Mouse (Mus musculus): ENCODE measurements around the gene Hoxc4. TPM values are rescaled to one million over a fixed set of nuclear protein-coding genes. Genes with fewer than 3 reads are reported as not detected.

Gene Hoxc4
- polyA plus RNA-seq, 1 experiment from 2014 or later: not detected

GRCm38 (mm10) chr15:103002821-103003448 lies 15.8 kb upstream of the Hoxc4 start:
- no peak for ATAC-seq

GRCm38 (mm10) chr15:103005308-103005707 lies 13.4 kb upstream of the Hoxc4 start:
- no peak overlapping the region for H3K4me3 ChIP-seq (ENCODE audit: low read depth, low read length)
- no peak overlapping the region for H3K4me2 ChIP-seq (ENCODE audit: low read length)
- H3K9ac ChIP-seq (ENCODE audit: low read length): no peak overlapping the region
- DNase-seq (ENCODE audit: low spot score): no peak
- ATAC-seq: no peak
- H3K36me3 ChIP-seq (ENCODE audit: control insufficient read depth, insufficient read depth, low read length): no peaks in the 10 kb centered on the region
- H3K9me3 ChIP-seq (replicated peaks; ENCODE audit: control insufficient read depth, low read length): no peaks in the 10 kb centered on the region
- no peaks in the 10 kb centered on the region for H3K4me1 ChIP-seq (ENCODE audit: control insufficient read depth, insufficient read depth, low read length)
- 1% methylated on average over 17 of the region's 17 CpGs for WGBS
- no peak overlapping the region for H3K27ac ChIP-seq (ENCODE audit: low read depth, low read length)
- peaks cover 100% of the 10 kb centered on the region for H3K27me3 ChIP-seq (replicated peaks; ENCODE audit: control insufficient read depth, insufficient read depth, low read length)

More at GRCm38 (mm10) chr15:103002821-103003448, 15.8 kb upstream of the Hoxc4 start:
- H3K9ac ChIP-seq (ENCODE audit: low read length): no peak overlapping the region
- H3K27me3 ChIP-seq (replicated peaks; ENCODE audit: control insufficient read depth, insufficient read depth, low read length): peaks cover 100% of the 10 kb centered on the region
- WGBS: 2% methylated on average over 13 of the region's 13 CpGs
- no peak overlapping the region for H3K27ac ChIP-seq (ENCODE audit: low read depth, low read length)
- no peak overlapping the region for H3K4me2 ChIP-seq (ENCODE audit: low read length)
- H3K9me3 ChIP-seq (replicated peaks; ENCODE audit: control insufficient read depth, low read length): no peaks in the 10 kb centered on the region
- DNase-seq (ENCODE audit: low spot score): no peak
- no peaks in the 10 kb centered on the region for H3K36me3 ChIP-seq (ENCODE audit: control insufficient read depth, insufficient read depth, low read length)
- H3K4me3 ChIP-seq (ENCODE audit: low read depth, low read length): no peak overlapping the region
- H3K4me1 ChIP-seq (ENCODE audit: control insufficient read depth, insufficient read depth, low read length): peaks cover 7% of the 10 kb centered on the region; the same call in 1 of the 2 replicates

- ATAC-seq (no peak), DNase-seq (ENCODE audit: low spot score) (no peak)
- no peaks in the 10 kb centered on the region for H3K36me3 ChIP-seq (ENCODE audit: control insufficient read depth, insufficient read depth, low read length)
- peaks cover 100% of the 10 kb centered on the region for H3K27me3 ChIP-seq (replicated peaks; ENCODE audit: control insufficient read depth, insufficient read depth, low read length)
- H3K4me2 ChIP-seq (ENCODE audit: low read length): no peak overlapping the region
- no peak overlapping the region for H3K9ac ChIP-seq (ENCODE audit: low read length)
- H3K4me1 ChIP-seq (ENCODE audit: control insufficient read depth, insufficient read depth, low read length): no peaks in the 10 kb centered on the region
- no peak overlapping the region for H3K4me3 ChIP-seq (ENCODE audit: low read depth, low read length)
- no peak overlapping the region for H3K27ac ChIP-seq (ENCODE audit: low read depth, low read length)
- 4% methylated on average over 5 of the region's 5 CpGs for WGBS
- H3K9me3 ChIP-seq (replicated peaks; ENCODE audit: control insufficient read depth, low read length): no peaks in the 10 kb centered on the region
These were observed 12.9 kb upstream of the Hoxc4 start for GRCm38 (mm10) chr15:103005797-103006196.

GRCm38 (mm10) chr15:103006326-103006725 lies 12.4 kb upstream of the Hoxc4 start:
- ATAC-seq: no peak

GRCm38 (mm10) chr15:103009265-103010111 lies 9.2 kb upstream of the Hoxc4 start:
- Histone ChIP-seq H3K36me3 (ENCODE audit: control insufficient read depth, insufficient read depth, low read length) (no peaks in the 10 kb centered on the region), H3K27ac (ENCODE audit: low read depth, low read length) (no peak overlapping the region), H3K4me1 (ENCODE audit: control insufficient read depth, insufficient read depth, low read length) (no peaks in the 10 kb centered on the region), H3K9ac (ENCODE audit: low read length) (no peak overlapping the region), H3K4me2 (ENCODE audit: low read length) (no peak overlapping the region), H3K4me3 (ENCODE audit: low read depth, low read length) (no peak overlapping the region), H3K27me3 (replicated peaks; ENCODE audit: control insufficient read depth, insufficient read depth, low read length) (peaks cover 96% of the 10 kb centered on the region), H3K9me3 (replicated peaks; ENCODE audit: control insufficient read depth, low read length) (no peaks in the 10 kb centered on the region)
- ATAC-seq: no peak
- DNase-seq (ENCODE audit: low spot score): no peak
- WGBS: under 1% methylated on average over 27 of the region's 27 CpGs

More at GRCm38 (mm10) chr15:103006326-103006725, 12.4 kb upstream of the Hoxc4 start:
- DNase-seq (ENCODE audit: low spot score): no peak
- Histone ChIP-seq H3K4me1 (ENCODE audit: control insufficient read depth, insufficient read depth, low read length) (no peaks in the 10 kb centered on the region), H3K9ac (ENCODE audit: low read length) (no peak overlapping the region), H3K4me3 (ENCODE audit: low read depth, low read length) (no peak overlapping the region), H3K4me2 (ENCODE audit: low read length) (no peak overlapping the region), H3K9me3 (replicated peaks; ENCODE audit: control insufficient read depth, low read length) (no peaks in the 10 kb centered on the region), H3K36me3 (ENCODE audit: control insufficient read depth, insufficient read depth, low read length) (no peaks in the 10 kb centered on the region), H3K27ac (ENCODE audit: low read depth, low read length) (no peak overlapping the region), H3K27me3 (replicated peaks; ENCODE audit: control insufficient read depth, insufficient read depth, low read length) (peaks cover 100% of the 10 kb centered on the region)
- 17% methylated on average over 1 of the region's 1 CpGs for WGBS

GRCm38 (mm10) chr15:103010112-103010846 lies 8.5 kb upstream of the Hoxc4 start:
- Histone ChIP-seq H3K27ac (ENCODE audit: low read depth, low read length) (no peak overlapping the region), H3K4me2 (ENCODE audit: low read length) (no peak overlapping the region), H3K4me1 (ENCODE audit: control insufficient read depth, insufficient read depth, low read length) (no peaks in the 10 kb centered on the region), H3K4me3 (ENCODE audit: low read depth, low read length) (no peak overlapping the region), H3K36me3 (ENCODE audit: control insufficient read depth, insufficient read depth, low read length) (no peaks in the 10 kb centered on the region), H3K9ac (ENCODE audit: low read length) (no peak overlapping the region), H3K9me3 (replicated peaks; ENCODE audit: control insufficient read depth, low read length) (no peaks in the 10 kb centered on the region), H3K27me3 (replicated peaks; ENCODE audit: control insufficient read depth, insufficient read depth, low read length) (peaks cover 96% of the 10 kb centered on the region)
- WGBS: under 1% methylated on average over 31 of the region's 31 CpGs
- ATAC-seq (no peak), DNase-seq (ENCODE audit: low spot score) (no peak)

GRCm38 (mm10) chr15:103010847-103011555 lies 7.7 kb upstream of the Hoxc4 start:
- Histone ChIP-seq H3K4me3 (ENCODE audit: low read depth, low read length) (no peak overlapping the region), H3K27me3 (replicated peaks; ENCODE audit: control insufficient read depth, insufficient read depth, low read length) (peaks cover 96% of the 10 kb centered on the region), H3K27ac (ENCODE audit: low read depth, low read length) (no peak overlapping the region), H3K9ac (ENCODE audit: low read length) (no peak overlapping the region), H3K4me1 (ENCODE audit: control insufficient read depth, insufficient read depth, low read length) (no peaks in the 10 kb centered on the region), H3K9me3 (replicated peaks; ENCODE audit: control insufficient read depth, low read length) (no peaks in the 10 kb centered on the region), H3K4me2 (ENCODE audit: low read length) (no peak overlapping the region), H3K36me3 (ENCODE audit: control insufficient read depth, insufficient read depth, low read length) (no peaks in the 10 kb centered on the region)
- no peak for DNase-seq (ENCODE audit: low spot score)
- WGBS: under 1% methylated on average over 27 of the region's 28 CpGs
- no peak for ATAC-seq

GRCm38 (mm10) chr15:103011928-103012486 lies 6.7 kb upstream of the Hoxc4 start:
- Histone ChIP-seq H3K9me3 (replicated peaks; ENCODE audit: control insufficient read depth, low read length) (no peaks in the 10 kb centered on the region), H3K4me1 (ENCODE audit: control insufficient read depth, insufficient read depth, low read length) (no peaks in the 10 kb centered on the region), H3K36me3 (ENCODE audit: control insufficient read depth, insufficient read depth, low read length) (no peaks in the 10 kb centered on the region), H3K27me3 (replicated peaks; ENCODE audit: control insufficient read depth, insufficient read depth, low read length) (peaks cover 96% of the 10 kb centered on the region), H3K4me3 (ENCODE audit: low read depth, low read length) (no peak overlapping the region), H3K4me2 (ENCODE audit: low read length) (no peak overlapping the region), H3K9ac (ENCODE audit: low read length) (no peak overlapping the region), H3K27ac (ENCODE audit: low read depth, low read length) (no peak overlapping the region)
- DNase-seq (ENCODE audit: low spot score): no peak
- ATAC-seq: no peak
- WGBS: under 1% methylated on average over 26 of the region's 26 CpGs

Measured in forebrain, embryonic 14.5 days (tissue).